Mouse (Mus musculus) B cell, adult 2 months (primary cell): Measurements from ENCODE around the gene Mcfd2.
"Not testable (repeated sequence)": the region's sequence is repeated elsewhere in the genome, so short reads cannot be mapped to it uniquely, and the experiment has no call there.

Source experiments
- DNase-seq, 2 experiments: peaks; one replicate each; pipeline ENCODE4 v3.0.0; 2022

Gene Mcfd2

GRCm38 (mm10) chr17:87265792-87266186 is at the start of gene Mcfd2:
Gene Mcfd2 (minus strand): TSS chr17:87265935.
- DNase-seq = peak; percentile 95 to 96

- peak; percentile 93 to 94 for DNase-seq
Measured at GRCm38 (mm10) chr17:87315021-87315531, 49.3 kb upstream of the Mcfd2 start.

- DNase-seq = peak; percentile 73 to 78
Measured at GRCm38 (mm10) chr17:87314530-87314946, 48.8 kb upstream of the Mcfd2 start.

GRCm38 (mm10) chr17:87314121-87314520 is 48.4 kb upstream of the Mcfd2 start:
- no peak for DNase-seq

- no peak for DNase-seq
Measured at GRCm38 (mm10) chr17:87312924-87313870, 47.5 kb upstream of the Mcfd2 start.

- DNase-seq = no peak
Measured at GRCm38 (mm10) chr17:87312351-87312750, 46.6 kb upstream of the Mcfd2 start.

GRCm38 (mm10) chr17:87310497-87310896 is 44.8 kb upstream of the Mcfd2 start:
- DNase-seq = no peak

- no peak for DNase-seq
Measured at GRCm38 (mm10) chr17:87309073-87309788, 43.5 kb upstream of the Mcfd2 start.

- no peak for DNase-seq
Measured at GRCm38 (mm10) chr17:87306746-87307145, 41.0 kb upstream of the Mcfd2 start.

- DNase-seq = no peak
Measured at GRCm38 (mm10) chr17:87305065-87305464, 39.3 kb upstream of the Mcfd2 start.

- no peak for DNase-seq
Measured at GRCm38 (mm10) chr17:87304151-87304894, 38.6 kb upstream of the Mcfd2 start.

- peak; percentile 46 to 50 for DNase-seq
Measured at GRCm38 (mm10) chr17:87302014-87302794, 36.5 kb upstream of the Mcfd2 start.

- DNase-seq = peak; percentile 68 to 73
Measured at GRCm38 (mm10) chr17:87301607-87302006, 35.9 kb upstream of the Mcfd2 start.

GRCm38 (mm10) chr17:87300340-87300739 is 34.6 kb upstream of the Mcfd2 start:
- peak; percentile 30 to 44 for DNase-seq

GRCm38 (mm10) chr17:87298944-87299343 is 33.2 kb upstream of the Mcfd2 start:
- peak; percentile 52 to 64 for DNase-seq

GRCm38 (mm10) chr17:87296701-87297100 is 31.0 kb upstream of the Mcfd2 start:
- DNase-seq = not testable (repeated sequence)

GRCm38 (mm10) chr17:87295738-87296137 is 30.0 kb upstream of the Mcfd2 start:
- no peak for DNase-seq

- no peak for DNase-seq
Measured at GRCm38 (mm10) chr17:87293125-87293524, 27.4 kb upstream of the Mcfd2 start.

GRCm38 (mm10) chr17:87291782-87292181 is 26.0 kb upstream of the Mcfd2 start:
- no peak for DNase-seq

GRCm38 (mm10) chr17:87291037-87291436 is 25.3 kb upstream of the Mcfd2 start:
- DNase-seq = no peak

- DNase-seq = no peak
Measured at GRCm38 (mm10) chr17:87289367-87289766, 23.6 kb upstream of the Mcfd2 start.

- DNase-seq = no peak
Measured at GRCm38 (mm10) chr17:87288131-87288530, 22.4 kb upstream of the Mcfd2 start.
